Mouse (Mus musculus): ENCODE measurements around the gene Snupn.
"Not testable (repeated sequence)": the region's sequence is repeated elsewhere in the genome, so short reads cannot be mapped to it uniquely, and the experiment has no call there.

The Snupn gene

GRCm38 (mm10) chr9:56950414-56951400, at the start of gene Snupn:
Gene Snupn (plus strand): TSS chr9:56950878.
- peak; percentile 97 for DNase-seq (ENCODE audit: low spot score)

- no peak for DNase-seq (ENCODE audit: low spot score)
These were observed 49.5 kb upstream of the Snupn start for GRCm38 (mm10) chr9:56901187-56901586.

GRCm38 (mm10) chr9:56903662-56904061, 47.0 kb upstream of the Snupn start:
- DNase-seq (ENCODE audit: low spot score) = no peak

- DNase-seq (ENCODE audit: low spot score) = no peak
These were observed 43.1 kb upstream of the Snupn start for GRCm38 (mm10) chr9:56907549-56907948.

GRCm38 (mm10) chr9:56909991-56910390, 40.7 kb upstream of the Snupn start:
- not testable (repeated sequence) for DNase-seq (ENCODE audit: low spot score)

GRCm38 (mm10) chr9:56911017-56911416, 39.7 kb upstream of the Snupn start:
- no peak for DNase-seq (ENCODE audit: low spot score)

- no peak for DNase-seq (ENCODE audit: low spot score)
These were observed 36.7 kb upstream of the Snupn start for GRCm38 (mm10) chr9:56913991-56914390.

GRCm38 (mm10) chr9:56915116-56915515, 35.6 kb upstream of the Snupn start:
- DNase-seq (ENCODE audit: low spot score) = no peak

- no peak for DNase-seq (ENCODE audit: low spot score)
These were observed 34.8 kb upstream of the Snupn start for GRCm38 (mm10) chr9:56915695-56916410.

GRCm38 (mm10) chr9:56917131-56917530, 33.5 kb upstream of the Snupn start:
- DNase-seq (ENCODE audit: low spot score) = no peak

GRCm38 (mm10) chr9:56918466-56918865, 32.2 kb upstream of the Snupn start:
- no peak for DNase-seq (ENCODE audit: low spot score)

GRCm38 (mm10) chr9:56922746-56923145, 27.9 kb upstream of the Snupn start:
- DNase-seq (ENCODE audit: low spot score) = no peak

GRCm38 (mm10) chr9:56923841-56924650, 26.6 kb upstream of the Snupn start:
- no peak for DNase-seq (ENCODE audit: low spot score)

GRCm38 (mm10) chr9:56924651-56925027, 26.0 kb upstream of the Snupn start:
- DNase-seq (ENCODE audit: low spot score) = peak; percentile 63

GRCm38 (mm10) chr9:56925291-56926024, 25.2 kb upstream of the Snupn start:
- DNase-seq (ENCODE audit: low spot score) = no peak

GRCm38 (mm10) chr9:56926025-56926360, 24.7 kb upstream of the Snupn start:
- no peak for DNase-seq (ENCODE audit: low spot score)

GRCm38 (mm10) chr9:56926387-56926786, 24.3 kb upstream of the Snupn start:
- DNase-seq (ENCODE audit: low spot score) = no peak

GRCm38 (mm10) chr9:56927191-56928012, 23.3 kb upstream of the Snupn start:
- DNase-seq (ENCODE audit: low spot score) = peak; percentile 44

- DNase-seq (ENCODE audit: low spot score) = peak; percentile 94
These were observed 22.5 kb upstream of the Snupn start, which contains the start of gene Snx33 for GRCm38 (mm10) chr9:56928041-56928811. Gene Snx33 (minus strand): TSS chr9:56928371.

- no peak for DNase-seq (ENCODE audit: low spot score)
These were observed 21.2 kb upstream of the Snupn start for GRCm38 (mm10) chr9:56929496-56929895.

Measured in yolk sac, embryonic 10.5 days (tissue).